Mouse (Mus musculus) ovary, adult 10 weeks (tissue): ENCODE measurements around the gene Gm20830. TPM values are rescaled to one million over a fixed set of nuclear protein-coding genes. Genes with fewer than 3 reads are reported as not detected.

Source experiments
- polyA plus RNA-seq: library from polyadenylated mRNA; stranded (reverse); fragments of 350-450 nt; fragmentation: Illumina TruSeq; extraction: RNeasy Lipid Tissue Mini Kit (QIAGEN cat#74804); gene quantifications from one replicate; pipeline ENCODE4 v1.2.3, GENCODE M21; 2014

The Gm20830 gene
- polyA plus RNA-seq: not detected

GRCm38 (mm10) chrY:6918182-6918581 lies at the start of gene Gm20830:
Gene Gm20830 (minus strand): TSS chrY:6918282.

Other genes starting within 250 kb of the Gm20830 start
- not detected for gene Gm21719, start 235.4 kb downstream of the Gm20830 start, polyA plus RNA-seq